Mouse (Mus musculus): ENCODE data around the gene Lrrc26.
"Not testable (repeated sequence)": the region's sequence is repeated elsewhere in the genome, so short reads cannot be mapped to it uniquely, and the experiment has no call there.

Gene Lrrc26

GRCm38 (mm10) chr2:25289651-25290050 is at the start of gene Lrrc26:
TSS of gene Lrrc26 (plus strand) at chr2:25289915.
- DNase-seq: peak; percentile 87

- no peak for DNase-seq
Observed at GRCm38 (mm10) chr2:25240310-25240709, 49.4 kb upstream of the Lrrc26 start.

- peak; percentile 69 to 74 for DNase-seq
Observed at GRCm38 (mm10) chr2:25240723-25241437, 48.8 kb upstream of the Lrrc26 start.

- DNase-seq: no peak
Observed at GRCm38 (mm10) chr2:25241438-25241775, 48.3 kb upstream of the Lrrc26 start.

GRCm38 (mm10) chr2:25242101-25242506 is 47.6 kb upstream of the Lrrc26 start, which contains the start of the genes Rnf208 and Cysrt1:
TSS of gene Rnf208 (plus strand) at chr2:25242255.
TSS of gene Cysrt1 (minus strand) at chr2:25242452.
- DNase-seq: peak; percentile 61 to 63

- DNase-seq: no peak
Observed at GRCm38 (mm10) chr2:25243342-25243741, 46.4 kb upstream of the Lrrc26 start.

GRCm38 (mm10) chr2:25244144-25244543 is 45.6 kb upstream of the Lrrc26 start:
- DNase-seq: no peak

GRCm38 (mm10) chr2:25246183-25247072 is 43.3 kb upstream of the Lrrc26 start, which contains the start of gene AL732309.1:
TSS of gene AL732309.1 (minus strand) at chr2:25246863.
- DNase-seq: peak in 1 of 2 experiments; percentile 56

GRCm38 (mm10) chr2:25252331-25252730 is 37.4 kb upstream of the Lrrc26 start:
- DNase-seq: peak in 1 of 2 experiments; percentile 43

GRCm38 (mm10) chr2:25255284-25255779 is 34.4 kb upstream of the Lrrc26 start, which contains the start of gene Tmem203:
TSS of gene Tmem203 (plus strand) at chr2:25255439.
- peak; percentile 91 to 94 for DNase-seq

GRCm38 (mm10) chr2:25256443-25257109 is 33.1 kb upstream of the Lrrc26 start:
- peak; percentile 76 to 82 for DNase-seq

- DNase-seq: not testable (repeated sequence)
Observed at GRCm38 (mm10) chr2:25257250-25257649, 32.5 kb upstream of the Lrrc26 start.

GRCm38 (mm10) chr2:25258887-25259286 is 30.8 kb upstream of the Lrrc26 start:
- DNase-seq: peak in 1 of 2 experiments; percentile 51

GRCm38 (mm10) chr2:25261870-25262269 is 27.8 kb upstream of the Lrrc26 start:
- DNase-seq: no peak

GRCm38 (mm10) chr2:25262291-25262767 is 27.4 kb upstream of the Lrrc26 start, which contains the start of gene Tprn:
TSS of gene Tprn (plus strand) at chr2:25262618.
- DNase-seq: peak; percentile 98

- peak; percentile 88 to 90 for DNase-seq
Observed at GRCm38 (mm10) chr2:25262795-25263622, 26.7 kb upstream of the Lrrc26 start.

GRCm38 (mm10) chr2:25263623-25264285 is 26.0 kb upstream of the Lrrc26 start:
- DNase-seq: peak; percentile 69 to 70

- peak in 1 of 2 experiments; percentile 46 for DNase-seq
Observed at GRCm38 (mm10) chr2:25264286-25264660, 25.4 kb upstream of the Lrrc26 start.

- peak; percentile 95 to 96 for DNase-seq
Observed at GRCm38 (mm10) chr2:25264851-25265250, 24.9 kb upstream of the Lrrc26 start.

GRCm38 (mm10) chr2:25265897-25266656 is 23.6 kb upstream of the Lrrc26 start:
- peak; percentile 98 to 99 for DNase-seq
